Comparison of ENCODE assay signal across 9 mouse cellular contexts in genomic region chr11:119948803-119949202, GRCm38 (mm10). TPM values are rescaled to one million over a fixed set of nuclear protein-coding genes. Genes with fewer than 3 reads are reported as not detected.
DNase-seq lines count a peak whose midpoint lies in the region; ATAC-seq and TF ChIP-seq lines count a peak whose summit lies in the region.
"Had no signal": no experiment of that assay in that cellular context is flagged by ENCODE, and none has a peak within 500 bp of the region (broad histone marks: within the 10 kb centered on the region; RNA-seq: fewer than 3 reads in every experiment).

No protein-coding gene starts in this region.

- DNase-seq in heart, adult 2 months, result peak in 1 of 2 experiments; percentile 53
- peak; percentile 28 for DNase-seq in ovary, adult 18-20 months (ENCODE audit: low spot score)
- DNase-seq in ovary, postnatal 10 days (ENCODE audit: low spot score), result no peak
- DNase-seq in gastrocnemius, postnatal 14 days, result no peak
- DNase-seq: thymus, postnatal 36 days had no signal

- H3K4me3 ChIP-seq in heart, adult 2 months, result no peak overlapping the region
- H3K4me3 ChIP-seq in heart, embryonic 11.5 days (ENCODE audit: low read depth, low read length), result no peak overlapping the region
- no peak overlapping the region for H3K4me3 ChIP-seq in heart, embryonic 15.5 days

- no peaks in the 10 kb centered on the region for H3K36me3 ChIP-seq in heart, adult 2 months (ENCODE audit: control insufficient read depth, insufficient read depth, low read length)
- H3K36me3 ChIP-seq in heart, embryonic 11.5 days (ENCODE audit: control insufficient read depth, insufficient read depth, low read length), result no peaks in the 10 kb centered on the region
- no peaks in the 10 kb centered on the region for H3K36me3 ChIP-seq in heart, embryonic 15.5 days

- H3K4me2 ChIP-seq in heart, embryonic 11.5 days, result no peak overlapping the region
- H3K4me2 ChIP-seq in heart, embryonic 15.5 days, result no peak overlapping the region

- intact Hi-C loops in heart, adult 2 months (cut with DNase I), result no loop called here
- intact Hi-C loops in gastrocnemius, postnatal 14 days (cut with DNase I; ENCODE audit: low total_unique reads), result no loop called here

- TF ChIP-seq CTCF in heart, adult 2 months (IDR thresholded peaks at IDR 0.05), result no peak

- peaks cover 47% of the 10 kb centered on the region for H3K4me1 ChIP-seq in heart, adult 2 months (ENCODE audit: control insufficient read depth, insufficient read depth, low read length)
- peaks cover 28% of the 10 kb centered on the region for H3K4me1 ChIP-seq in heart, embryonic 11.5 days (ENCODE audit: control insufficient read depth, insufficient read depth, low read length)
- peaks cover 53% of the 10 kb centered on the region for H3K4me1 ChIP-seq in heart, embryonic 15.5 days (replicated peaks)

- ATAC-seq in heart, embryonic 11.5 days (replicated peaks; ENCODE audit: insufficient number of reproducible peaks, low FRiP score, low TSS enrichment), result no peak
- no peak for ATAC-seq in heart, embryonic 15.5 days (replicated peaks; ENCODE audit: insufficient number of reproducible peaks, insufficient read depth, low FRiP score, low read depth)
- ATAC-seq in frontal cortex, adult (ENCODE audit: low TSS enrichment), result no peak

- TF ChIP-seq POLR2A in heart, adult 2 months (IDR thresholded peaks at IDR 0.05; ENCODE audit: insufficient read depth, low read depth, low read length), result no peak

- no peaks in the 10 kb centered on the region for H3K9me3 ChIP-seq in heart, embryonic 11.5 days (replicated peaks; ENCODE audit: control insufficient read depth, low read length)
- H3K9me3 ChIP-seq in heart, embryonic 15.5 days (replicated peaks), result no peaks in the 10 kb centered on the region

- H3K27ac ChIP-seq in heart, adult 2 months, result peak overlapping the region; percentile 49
- no peak overlapping the region for H3K27ac ChIP-seq in heart, embryonic 11.5 days (ENCODE audit: low read depth, low read length)
- H3K27ac ChIP-seq in heart, embryonic 15.5 days, result peak overlapping the region; percentile 44; the same call in 1 of the 2 replicates
- H3K27ac ChIP-seq: liver, embryonic 14.5 days had no signal

- H3K27me3 ChIP-seq in heart, adult 2 months (ENCODE audit: control insufficient read depth, insufficient read depth, low read length), result no peaks in the 10 kb centered on the region
- H3K27me3 ChIP-seq in heart, embryonic 11.5 days (ENCODE audit: control insufficient read depth, insufficient read depth, low read length), result no peaks in the 10 kb centered on the region
- 0 out of 2 replicates have a peak, but pooled peaks cover 6% of the 10 kb centered on the region for H3K27me3 ChIP-seq in heart, embryonic 15.5 days

- H3K9ac ChIP-seq in heart, adult 2 months (ENCODE audit: low read depth, low read length), result no peak overlapping the region
- H3K9ac ChIP-seq in heart, embryonic 11.5 days (ENCODE audit: low read depth, low read length), result no peak overlapping the region
- no peak overlapping the region for H3K9ac ChIP-seq in heart, embryonic 15.5 days
- H3K9ac ChIP-seq: liver, embryonic 14.5 days had no signal

- no peaks in the 10 kb centered on the region for H3K79me2 ChIP-seq in heart, adult 2 months (replicated peaks; ENCODE audit: control insufficient read depth, insufficient read depth, low read length)

- 42% methylated on average over 2 of the region's 2 CpGs for WGBS in heart, adult 2 months
- 87% methylated on average over 2 of the region's 2 CpGs for WGBS in heart, embryonic 11.5 days (ENCODE audit: insufficient replicate concordance)
- WGBS in heart, embryonic 15.5 days, result 53% methylated on average over 2 of the region's 2 CpGs

- no peak for TF ChIP-seq EP300 in heart, adult 2 months (IDR thresholded peaks at IDR 0.05; ENCODE audit: insufficient read depth, low read depth, low read length)

RNA-seq across cellular contexts. Expression of gene Baiap2, which starts 6.2 kb away (rescaled TPM):
- total RNA-seq in heart, adult 2 months (2021), result 10 to 100 TPM in 1 of 2 experiments, 1 to 10 TPM in 1; 5.8 to 10.3 TPM
- polyA plus RNA-seq in heart, adult 2 months (2012; rRNA removed), result 10.5 and 10.9 TPM in 2 replicates
- polyA plus RNA-seq in heart, embryonic 11.5 days (2014; fragmentation: Nextera tagmentation; extraction: Ambion mirVana), result 12.8 and 15.4 TPM in 2 replicates
- polyA plus RNA-seq in heart, embryonic 15.5 days (2015; fragmentation: Nextera tagmentation; extraction: Ambion mirVana), result 11.0 and 16.3 TPM in 2 replicates
- total RNA-seq in gastrocnemius, postnatal 14 days (2021), result 1 to 10 TPM; 3.4 to 3.9 TPM

RNA-seq across cellular contexts. Expression of gene Chmp6, which starts 35.6 kb away (rescaled TPM):
- 10 to 100 TPM; 25.9 to 30.1 TPM for total RNA-seq in heart, adult 2 months (2021)
- 26.8 and 28.9 TPM in 2 replicates for polyA plus RNA-seq in heart, adult 2 months (2012; rRNA removed)
- polyA plus RNA-seq in heart, embryonic 11.5 days (2014; fragmentation: Nextera tagmentation; extraction: Ambion mirVana), result 63.7 and 66.4 TPM in 2 replicates
- polyA plus RNA-seq in heart, embryonic 15.5 days (2015; fragmentation: Nextera tagmentation; extraction: Ambion mirVana), result 57.3 and 69.5 TPM in 2 replicates
- 10 to 100 TPM; 22.7 to 25.2 TPM for total RNA-seq in gastrocnemius, postnatal 14 days (2021)
